Mouse (Mus musculus): ENCODE measurements around the gene Hes7. TPM values are rescaled to one million over a fixed set of nuclear protein-coding genes. Genes with fewer than 3 reads are reported as not detected.
A peak's percentile ranks its signal among the peaks of the same experiment; 100 is the strongest.

Hes7 gene
- total RNA-seq, 1 experiment from 2014 or later: not detected

- ATAC-seq (replicated peaks; ENCODE audit: low read depth, poor library complexity, severe bottlenecking): peak; percentile 40
These were observed 20.3 kb upstream of the Hes7 start for GRCm38 (mm10) chr11:69099915-69100345.

- ATAC-seq (replicated peaks; ENCODE audit: low read depth, poor library complexity, severe bottlenecking): no peak
These were observed 19.4 kb upstream of the Hes7 start for GRCm38 (mm10) chr11:69100639-69101360.

DNA sequence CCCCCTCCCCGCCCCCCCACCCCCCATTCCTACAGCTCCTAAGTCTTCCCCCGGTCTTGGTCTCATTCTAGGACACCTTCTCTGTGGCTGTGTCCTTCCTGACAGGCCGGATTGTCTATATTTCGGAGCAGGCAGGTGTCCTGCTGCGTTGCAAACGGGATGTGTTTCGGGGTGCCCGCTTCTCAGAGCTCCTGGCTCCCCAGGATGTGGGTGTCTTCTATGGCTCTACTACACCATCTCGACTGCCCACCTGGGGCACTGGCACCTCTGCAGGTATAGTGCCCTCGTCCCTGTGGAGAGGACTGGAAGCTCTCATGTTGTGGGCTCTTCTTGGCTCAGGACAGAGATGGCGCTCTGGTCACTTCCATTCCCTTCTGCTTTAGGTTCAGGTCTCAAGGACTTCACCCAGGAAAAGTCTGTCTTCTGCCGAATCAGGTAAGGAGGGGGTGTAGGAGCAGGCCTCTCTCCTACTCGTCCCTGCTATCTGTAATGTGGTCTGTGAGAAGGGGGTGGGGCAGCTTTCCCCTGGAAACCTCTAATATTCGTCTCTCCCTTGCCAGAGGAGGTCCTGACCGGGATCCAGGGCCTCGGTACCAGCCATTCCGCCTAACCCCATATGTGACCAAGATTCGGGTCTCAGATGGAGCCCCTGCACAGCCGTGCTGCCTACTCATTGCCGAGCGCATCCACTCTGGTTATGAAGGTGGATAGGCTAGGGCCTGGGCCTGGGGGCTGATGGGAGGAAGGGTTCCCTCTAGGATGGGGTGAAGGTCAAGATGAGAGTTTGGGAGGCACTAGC lies 18.4 kb upstream of the Hes7 start:
- no peak for ATAC-seq (replicated peaks; ENCODE audit: low read depth, poor library complexity, severe bottlenecking)

DNA sequence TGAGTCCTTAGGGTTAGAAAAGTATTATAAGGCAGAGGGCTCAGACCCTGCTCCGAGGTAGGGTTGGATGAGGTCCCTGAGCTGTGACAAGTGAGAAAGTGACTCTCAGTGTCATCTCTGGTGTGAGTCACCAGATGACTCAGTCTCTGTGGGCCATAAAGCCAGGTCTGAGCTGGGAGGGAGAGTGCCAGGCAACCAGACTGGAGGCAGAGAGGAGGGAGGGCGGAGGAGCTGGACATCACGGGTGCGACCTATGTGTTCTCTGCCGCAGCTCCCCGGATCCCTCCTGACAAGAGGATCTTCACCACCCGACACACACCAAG lies 17.8 kb upstream of the Hes7 start:
- ATAC-seq (replicated peaks; ENCODE audit: low read depth, poor library complexity, severe bottlenecking): no peak

GRCm38 (mm10) chr11:69103121-69103520 lies 17.1 kb upstream of the Hes7 start:
- ATAC-seq (replicated peaks; ENCODE audit: low read depth, poor library complexity, severe bottlenecking): no peak

- no peak for ATAC-seq (replicated peaks; ENCODE audit: low read depth, poor library complexity, severe bottlenecking)
These were observed 16.4 kb upstream of the Hes7 start for GRCm38 (mm10) chr11:69103531-69104435.

DNA sequence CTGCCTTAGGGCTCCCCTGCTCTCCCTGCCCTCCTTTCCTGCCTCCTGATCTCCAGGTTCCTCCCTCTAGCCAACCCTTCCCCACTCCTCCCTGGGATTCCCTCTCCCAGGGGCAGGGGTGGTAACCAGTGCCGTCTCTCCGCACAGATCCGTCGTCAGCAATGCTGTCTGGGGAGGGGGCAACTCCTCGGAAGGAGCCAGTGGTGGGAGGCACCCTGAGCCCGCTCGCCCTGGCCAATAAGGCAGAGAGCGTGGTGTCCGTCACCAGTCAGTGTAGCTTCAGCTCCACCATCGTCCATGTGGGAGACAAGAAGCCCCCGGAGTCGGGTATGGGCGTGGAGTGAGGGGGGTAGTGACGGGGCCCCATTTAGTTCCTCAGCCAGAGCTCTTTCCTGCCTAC lies 15.7 kb upstream of the Hes7 start:
- ATAC-seq (replicated peaks; ENCODE audit: low read depth, poor library complexity, severe bottlenecking): no peak

- ATAC-seq (replicated peaks; ENCODE audit: low read depth, poor library complexity, severe bottlenecking): no peak
These were observed 15.0 kb upstream of the Hes7 start for GRCm38 (mm10) chr11:69105227-69105626.

- ATAC-seq (replicated peaks; ENCODE audit: low read depth, poor library complexity, severe bottlenecking): no peak
These were observed 14.4 kb upstream of the Hes7 start for GRCm38 (mm10) chr11:69105796-69106195.

- no peak for ATAC-seq (replicated peaks; ENCODE audit: low read depth, poor library complexity, severe bottlenecking)
These were observed 13.9 kb upstream of the Hes7 start for GRCm38 (mm10) chr11:69106299-69106698.

- no peak for ATAC-seq (replicated peaks; ENCODE audit: low read depth, poor library complexity, severe bottlenecking)
These were observed 13.4 kb upstream of the Hes7 start for GRCm38 (mm10) chr11:69106842-69107241.

GRCm38 (mm10) chr11:69107676-69108075 lies 12.5 kb upstream of the Hes7 start:
- ATAC-seq (replicated peaks; ENCODE audit: low read depth, poor library complexity, severe bottlenecking): no peak

GRCm38 (mm10) chr11:69108223-69108622 lies 12.0 kb upstream of the Hes7 start:
- no peak for ATAC-seq (replicated peaks; ENCODE audit: low read depth, poor library complexity, severe bottlenecking)

- no peak for ATAC-seq (replicated peaks; ENCODE audit: low read depth, poor library complexity, severe bottlenecking)
These were observed 10.9 kb upstream of the Hes7 start for GRCm38 (mm10) chr11:69109032-69109900.

DNA sequence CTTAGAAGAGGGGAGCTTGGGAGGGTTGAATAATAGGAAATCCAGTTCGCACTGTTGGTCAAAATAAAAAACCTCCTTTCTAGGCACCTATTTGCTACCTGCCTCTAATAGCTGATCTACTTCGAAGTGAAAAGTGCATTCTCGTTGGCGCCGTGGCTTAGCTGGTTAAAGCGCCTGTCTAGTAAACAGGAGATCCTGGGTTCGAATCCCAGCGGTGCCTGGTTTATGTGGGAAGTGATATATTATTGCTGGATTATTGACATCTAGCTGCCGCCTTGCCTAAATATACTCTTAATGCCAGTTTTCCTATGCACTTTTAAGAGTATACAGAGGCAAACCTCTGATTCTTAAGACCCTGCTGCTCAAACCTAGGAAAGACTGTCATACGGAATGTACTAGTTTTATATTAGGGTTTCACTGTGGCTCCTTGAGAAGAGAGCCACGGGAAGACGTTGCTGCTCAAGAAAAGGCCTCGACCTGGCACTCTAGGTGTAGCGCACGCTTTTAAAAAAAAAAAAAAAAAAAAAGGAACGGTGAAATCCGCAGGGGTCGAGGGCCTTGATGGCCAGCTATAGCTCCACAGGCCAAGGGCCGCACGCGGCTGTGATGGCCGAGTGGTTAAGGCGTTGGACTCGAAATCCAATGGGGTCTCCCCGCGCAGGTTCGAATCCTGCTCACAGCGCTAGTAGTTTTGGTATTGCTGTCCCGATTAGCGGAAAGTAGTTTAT lies 9.7 kb upstream of the Hes7 start:
- peak; percentile 61 for ATAC-seq (replicated peaks; ENCODE audit: low read depth, poor library complexity, severe bottlenecking)

- ATAC-seq (replicated peaks; ENCODE audit: low read depth, poor library complexity, severe bottlenecking): 0 out of 2 replicates have a peak, but pooled peaks have one; percentile 6
These were observed 9.0 kb upstream of the Hes7 start for GRCm38 (mm10) chr11:69111051-69111810.

GRCm38 (mm10) chr11:69111865-69112264 lies 8.3 kb upstream of the Hes7 start:
- ATAC-seq (replicated peaks; ENCODE audit: low read depth, poor library complexity, severe bottlenecking): no peak

DNA sequence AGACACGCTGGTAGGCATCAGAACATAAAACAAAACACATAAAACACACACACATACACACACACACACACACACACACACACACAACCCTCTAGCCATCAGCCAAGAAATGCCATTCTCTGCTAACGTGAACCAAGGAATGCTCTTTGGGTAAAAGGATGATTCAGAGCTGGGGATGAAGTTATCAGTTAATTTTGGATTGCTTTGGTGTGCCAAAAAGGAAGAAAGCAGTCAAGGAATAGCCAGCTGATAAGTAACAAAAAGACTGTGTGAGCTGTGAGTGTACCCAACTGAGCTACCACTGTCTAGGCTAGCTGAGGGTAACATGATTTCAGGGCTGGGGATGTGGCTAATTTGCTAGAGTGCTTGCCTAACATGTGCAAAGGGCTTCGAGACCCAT lies 6.2 kb upstream of the Hes7 start:
- no peak for ATAC-seq (replicated peaks; ENCODE audit: low read depth, poor library complexity, severe bottlenecking)
